In the genomic region with DNA sequence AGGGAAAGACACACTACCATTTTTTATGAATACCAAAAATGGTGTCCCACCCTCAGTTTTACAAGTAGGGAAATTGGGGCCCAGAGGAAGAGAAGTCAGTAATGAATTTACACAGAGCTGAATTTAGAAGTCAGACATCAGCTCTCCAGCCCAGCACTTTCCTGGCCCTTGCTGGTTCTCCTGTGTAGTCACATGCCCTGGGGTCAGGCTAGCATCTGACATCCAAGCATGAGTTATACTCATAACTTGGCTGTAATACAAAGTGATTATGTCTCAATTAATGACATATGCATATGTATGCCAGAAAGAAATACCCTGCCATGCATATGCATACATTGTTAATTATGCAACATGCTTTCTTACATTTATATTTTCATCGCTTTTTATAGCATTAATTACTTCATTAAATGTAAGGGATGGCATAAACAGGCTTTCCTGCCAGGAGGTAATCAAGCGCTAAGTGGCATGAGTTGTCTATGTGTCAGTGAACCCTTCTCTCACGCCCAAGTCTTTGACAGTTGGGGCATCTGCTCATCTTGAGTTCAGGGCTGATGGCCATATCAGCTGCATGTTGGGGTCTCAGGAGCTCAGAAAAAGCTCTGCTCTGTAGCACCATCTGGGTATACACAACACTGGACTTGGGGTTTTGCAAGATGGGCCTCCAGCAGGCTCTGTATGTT, we compare ENCODE assay signal across 28 mouse cellular contexts. TPM values are rescaled to one million over a fixed set of nuclear protein-coding genes. Genes with fewer than 3 reads are reported as not detected.
DNase-seq lines count a peak whose midpoint lies in the region; ATAC-seq and TF ChIP-seq lines count a peak whose summit lies in the region.
"Had no signal": no experiment of that assay in that cellular context is flagged by ENCODE, and none has a peak within 500 bp of the region (broad histone marks: within the 10 kb centered on the region; RNA-seq: fewer than 3 reads in every experiment).

No protein-coding gene starts in this region.

- H3K4me2 ChIP-seq in forebrain, embryonic 13.5 days, result no peak overlapping the region
- H3K4me2 ChIP-seq in forebrain, embryonic 12.5 days, result no peak overlapping the region
- H3K4me2 ChIP-seq in forebrain, embryonic 16.5 days (ENCODE audit: low read length), result no peak overlapping the region
- H3K4me2 ChIP-seq in midbrain, embryonic 11.5 days, result no peak overlapping the region
- H3K4me2 ChIP-seq in midbrain, embryonic 13.5 days (replicated peaks), result no peak overlapping the region
- H3K4me2 ChIP-seq: embryonic facial prominence, embryonic 13.5 days; heart, embryonic 11.5 days; hindbrain, embryonic 12.5 days had no signal

- 83% methylated on average over 3 of the region's 3 CpGs for WGBS in forebrain, embryonic 13.5 days
- WGBS in forebrain, embryonic 12.5 days, result 79% methylated on average over 3 of the region's 3 CpGs
- WGBS in forebrain, embryonic 16.5 days, result 60% methylated on average over 3 of the region's 3 CpGs
- 92% methylated on average over 3 of the region's 3 CpGs for WGBS in forebrain, embryonic 10.5 days
- 85% methylated on average over 3 of the region's 3 CpGs for WGBS in midbrain, embryonic 11.5 days
- 85% methylated on average over 3 of the region's 3 CpGs for WGBS in midbrain, embryonic 13.5 days

- no peaks in the 10 kb centered on the region for H3K4me1 ChIP-seq in forebrain, embryonic 13.5 days
- no peaks in the 10 kb centered on the region for H3K4me1 ChIP-seq in forebrain, embryonic 12.5 days
- H3K4me1 ChIP-seq in forebrain, embryonic 16.5 days (replicated peaks; ENCODE audit: control insufficient read depth, insufficient read depth, low read length), result no peaks in the 10 kb centered on the region
- H3K4me1 ChIP-seq in forebrain, embryonic 10.5 days, result no peaks in the 10 kb centered on the region
- no peaks in the 10 kb centered on the region for H3K4me1 ChIP-seq in midbrain, embryonic 11.5 days (ENCODE audit: control insufficient read depth, insufficient read depth, low read length)
- H3K4me1 ChIP-seq in midbrain, embryonic 13.5 days (replicated peaks), result no peaks in the 10 kb centered on the region
- H3K4me1 ChIP-seq: embryonic facial prominence, embryonic 10.5 days; embryonic facial prominence, embryonic 13.5 days; hindbrain, embryonic 12.5 days had no signal

- no peak for TF ChIP-seq POLR2A in brain, embryonic 14.5 days (IDR thresholded peaks at IDR 0.05; ENCODE audit: borderline replicate concordance, extremely low read depth, insufficient read depth, insufficient read length, poor library complexity, severe bottlenecking)

- H3K27me3 ChIP-seq in forebrain, embryonic 13.5 days, result no peaks in the 10 kb centered on the region
- H3K27me3 ChIP-seq in forebrain, embryonic 12.5 days, result no peaks in the 10 kb centered on the region
- no peaks in the 10 kb centered on the region for H3K27me3 ChIP-seq in forebrain, embryonic 16.5 days (replicated peaks; ENCODE audit: control insufficient read depth, insufficient read depth, low read length)
- H3K27me3 ChIP-seq in forebrain, embryonic 10.5 days (ENCODE audit: poor library complexity, severe bottlenecking), result no peaks in the 10 kb centered on the region
- H3K27me3 ChIP-seq in midbrain, embryonic 11.5 days (ENCODE audit: control insufficient read depth, insufficient read depth, low read length), result no peaks in the 10 kb centered on the region
- no peaks in the 10 kb centered on the region for H3K27me3 ChIP-seq in midbrain, embryonic 13.5 days
- H3K27me3 ChIP-seq: embryonic facial prominence, embryonic 13.5 days; hindbrain, embryonic 12.5 days; Patski had no signal

- ATAC-seq in forebrain, embryonic 13.5 days, result peak; percentile 41; the same call in 1 of the 2 replicates
- ATAC-seq in forebrain, embryonic 12.5 days (ENCODE audit: low FRiP score), result no peak
- ATAC-seq in forebrain, embryonic 16.5 days, result peak; percentile 45; the same call in 1 of the 2 replicates
- no peak for ATAC-seq in midbrain, embryonic 11.5 days (ENCODE audit: low FRiP score)
- no peak for ATAC-seq in midbrain, embryonic 13.5 days
- ATAC-seq: CD4-positive, CD25-positive, alpha-beta regulatory T cell, adult 4 months; hindbrain, embryonic 16.5 days; inflammation-experienced regulatory T-cells, adult 6 months; intestine, embryonic 16.5 days; Patski had no signal

- TF ChIP-seq CTCF in brain, embryonic 14.5 days (IDR thresholded peaks at IDR 0.05; ENCODE audit: borderline replicate concordance, extremely low read depth, insufficient read depth, insufficient read length), result no peak

- no peak overlapping the region for H3K27ac ChIP-seq in forebrain, embryonic 13.5 days
- no peak overlapping the region for H3K27ac ChIP-seq in forebrain, embryonic 12.5 days
- H3K27ac ChIP-seq in forebrain, embryonic 16.5 days (ENCODE audit: low read length), result no peak overlapping the region
- no peak overlapping the region for H3K27ac ChIP-seq in forebrain, embryonic 10.5 days
- no peak overlapping the region for H3K27ac ChIP-seq in midbrain, embryonic 11.5 days (ENCODE audit: low read depth, low read length)
- H3K27ac ChIP-seq in midbrain, embryonic 13.5 days, result no peak overlapping the region
- H3K27ac ChIP-seq: embryonic facial prominence, embryonic 10.5 days; embryonic facial prominence, embryonic 13.5 days; gastrocnemius, adult 2 months; hindbrain, embryonic 12.5 days had no signal

- H3K36me3 ChIP-seq in forebrain, embryonic 13.5 days (ENCODE audit: poor library complexity, severe bottlenecking), result no peaks in the 10 kb centered on the region
- H3K36me3 ChIP-seq in forebrain, embryonic 12.5 days (replicated peaks), result no peaks in the 10 kb centered on the region
- no peaks in the 10 kb centered on the region for H3K36me3 ChIP-seq in forebrain, embryonic 16.5 days (ENCODE audit: control insufficient read depth, insufficient read depth)
- no peaks in the 10 kb centered on the region for H3K36me3 ChIP-seq in forebrain, embryonic 10.5 days (replicated peaks)
- H3K36me3 ChIP-seq in midbrain, embryonic 11.5 days (ENCODE audit: control insufficient read depth, insufficient read depth, low read length), result no peaks in the 10 kb centered on the region
- H3K36me3 ChIP-seq in midbrain, embryonic 13.5 days, result no peaks in the 10 kb centered on the region
- H3K36me3 ChIP-seq: embryonic facial prominence, embryonic 10.5 days; embryonic facial prominence, embryonic 13.5 days; hindbrain, embryonic 12.5 days had no signal

- 0 out of 2 replicates have a peak, but pooled peaks cover 3% of the 10 kb centered on the region for H3K9me3 ChIP-seq in forebrain, embryonic 13.5 days (replicated peaks)
- no peaks in the 10 kb centered on the region for H3K9me3 ChIP-seq in forebrain, embryonic 12.5 days
- no peaks in the 10 kb centered on the region for H3K9me3 ChIP-seq in forebrain, embryonic 16.5 days (ENCODE audit: control insufficient read depth, low read length)
- no peaks in the 10 kb centered on the region for H3K9me3 ChIP-seq in forebrain, embryonic 10.5 days
- H3K9me3 ChIP-seq in midbrain, embryonic 11.5 days (ENCODE audit: control insufficient read depth, low read length), result no peaks in the 10 kb centered on the region; the same call in 1 of the 2 replicates
- H3K9me3 ChIP-seq in midbrain, embryonic 13.5 days, result no peaks in the 10 kb centered on the region
- H3K9me3 ChIP-seq: embryonic facial prominence, embryonic 13.5 days had no signal

- H3K9ac ChIP-seq in forebrain, embryonic 13.5 days, result no peak overlapping the region
- no peak overlapping the region for H3K9ac ChIP-seq in forebrain, embryonic 12.5 days
- H3K9ac ChIP-seq in forebrain, embryonic 16.5 days (replicated peaks; ENCODE audit: low read depth, low read length), result no peak overlapping the region
- no peak overlapping the region for H3K9ac ChIP-seq in midbrain, embryonic 11.5 days (ENCODE audit: low read length)
- no peak overlapping the region for H3K9ac ChIP-seq in midbrain, embryonic 13.5 days (replicated peaks)
- H3K9ac ChIP-seq: embryonic facial prominence, embryonic 13.5 days; hindbrain, embryonic 12.5 days had no signal

- no peak for DNase-seq in forebrain, embryonic 10.5 days (ENCODE audit: extremely low spot score, low spot score)
- DNase-seq in midbrain, embryonic 11.5 days (ENCODE audit: low spot score, missing footprints), result peak; percentile 72
- peak; percentile 67 for DNase-seq in brain, embryonic 14.5 days (ENCODE audit: low read depth)
- DNase-seq in MN1 (ENCODE audit: low spot score), result no peak
- DNase-seq: adrenal gland, postnatal 10 days; adrenal gland, postnatal 36 days; cerebellum, adult 11 months; cerebellum, adult 8-10 months; cerebellum, postnatal 25 days; embryo, embryonic 11 days; gastrocnemius, adult 2 months; gastrocnemius, postnatal 14 days; heart, adult 11 months; kidney, adult 18-20 months had no signal

- no peak overlapping the region for H3K4me3 ChIP-seq in forebrain, embryonic 13.5 days
- no peak overlapping the region for H3K4me3 ChIP-seq in forebrain, embryonic 12.5 days (replicated peaks)
- no peak overlapping the region for H3K4me3 ChIP-seq in forebrain, embryonic 16.5 days (replicated peaks; ENCODE audit: low read length)
- no peak overlapping the region for H3K4me3 ChIP-seq in forebrain, embryonic 10.5 days
- H3K4me3 ChIP-seq in midbrain, embryonic 11.5 days (ENCODE audit: low read depth, low read length), result no peak overlapping the region
- no peak overlapping the region for H3K4me3 ChIP-seq in midbrain, embryonic 13.5 days (replicated peaks)
- H3K4me3 ChIP-seq: embryonic facial prominence, embryonic 10.5 days; embryonic facial prominence, embryonic 13.5 days; erythroblast, embryonic 14.5 days; gastrocnemius, adult 2 months; hindbrain, embryonic 12.5 days had no signal

RNA-seq across cellular contexts. Expression of gene Gria1, which starts 26.7 kb away (rescaled TPM):
- polyA plus RNA-seq in forebrain, embryonic 13.5 days (2015; fragmentation: Nextera tagmentation; extraction: Ambion mirVana), result 20.8 and 24.2 TPM in 2 replicates
- 9.6 and 9.7 TPM in 2 replicates for polyA plus RNA-seq in forebrain, embryonic 12.5 days (2016; fragmentation: Nextera tagmentation; extraction: Ambion mirVana)
- polyA plus RNA-seq in forebrain, embryonic 16.5 days (2015; fragmentation: Nextera tagmentation; extraction: Ambion mirVana), result 60.5 and 75.1 TPM in 2 replicates
- polyA plus RNA-seq in forebrain, embryonic 10.5 days (2016; fragmentation: Nextera tagmentation; extraction: Ambion mirVana), result 0.15 and 0.33 TPM in 2 replicates
- 1.8 and 3.1 TPM in 2 replicates for polyA plus RNA-seq in midbrain, embryonic 11.5 days (2014; fragmentation: Nextera tagmentation; extraction: Ambion mirVana)
- polyA plus RNA-seq in midbrain, embryonic 13.5 days (2015; fragmentation: Nextera tagmentation; extraction: Ambion mirVana), result 21.3 and 26.6 TPM in 2 replicates
- 29.6 and 38.1 TPM in 2 replicates for polyA plus RNA-seq in brain, embryonic 14.5 days (2012; rRNA removed)
- polyA plus RNA-seq: CD4-positive, CD25-positive, alpha-beta regulatory T cell, adult 4 months; erythroblast, embryonic 14.5 days; inflammation-experienced regulatory T-cells, adult 6 months had no signal

Comparison
In these comparisons a context has a peak if more than half of its experiments do, and no peak if none do; other contexts are left out.
1. ATAC-seq: peak in forebrain, embryonic 13.5 days (single experiment) and forebrain, embryonic 16.5 days (single experiment); none in forebrain, embryonic 12.5 days (single experiment), midbrain, embryonic 11.5 days (single experiment) and midbrain, embryonic 13.5 days (single experiment).
2. DNase-seq: peak in midbrain, embryonic 11.5 days (single experiment) and brain, embryonic 14.5 days (single experiment); none in forebrain, embryonic 10.5 days (single experiment) and MN1 (single experiment).